Mouse (Mus musculus): Measurements from ENCODE around the gene Gm17482.
A peak's percentile ranks its signal among the peaks of the same experiment; 100 is the strongest.

Gene Gm17482

GRCm38 (mm10) chr6:115245500-115246058, 18.4 kb downstream of the Gm17482 start:
- DNase-seq (ENCODE audit: extremely low read depth, low read depth): no peak

- DNase-seq (ENCODE audit: extremely low read depth, low read depth): no peak
Measured at GRCm38 (mm10) chr6:115251531-115251985, 24.4 kb downstream of the Gm17482 start.

DNA sequence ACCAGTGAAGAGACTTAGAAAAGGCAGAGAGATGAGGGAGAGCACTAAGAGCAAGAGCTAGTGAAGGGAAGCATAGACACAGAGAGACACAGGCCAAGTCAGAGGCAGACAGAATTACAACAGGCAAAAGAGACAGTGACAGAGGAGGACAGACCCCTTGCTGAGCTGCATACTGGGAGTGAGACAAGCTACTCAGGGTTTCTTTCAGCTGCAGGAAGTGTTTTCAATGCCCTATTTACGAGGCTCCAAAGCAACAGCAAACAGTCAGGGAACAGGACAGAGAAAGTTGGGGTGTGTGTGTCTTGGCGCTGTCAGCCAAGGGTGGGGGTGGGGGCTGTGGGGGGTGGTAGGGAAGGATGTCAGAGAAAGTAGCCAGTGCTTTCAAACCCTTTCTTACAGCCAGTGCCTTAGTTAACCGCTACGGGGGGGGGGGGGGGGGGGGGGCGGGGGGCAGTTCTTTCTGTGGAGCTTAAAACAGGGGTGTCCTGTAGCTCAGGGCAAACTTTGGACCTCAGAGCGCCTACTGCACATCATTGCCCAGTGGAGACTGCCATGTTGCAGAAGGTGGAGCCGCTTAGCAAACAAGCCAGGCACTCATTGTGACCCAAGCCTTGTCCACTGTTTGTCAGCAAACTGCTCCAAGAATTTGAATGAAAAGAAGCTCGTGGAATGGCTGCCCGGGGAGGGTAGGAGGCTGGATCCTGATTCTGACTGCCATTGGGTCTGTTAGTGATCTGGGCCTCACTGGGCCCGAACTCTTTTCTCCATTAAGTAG, 25.1 kb downstream of the Gm17482 start, which contains the start of gene Timp4:
Timp4 (minus strand) TSS at position 107 of the 775 bp plus-strand sequence.
- no peak for DNase-seq (ENCODE audit: extremely low read depth, low read depth)

- no peak for DNase-seq (ENCODE audit: extremely low read depth, low read depth)
Measured at GRCm38 (mm10) chr6:115255171-115255570, 28.0 kb downstream of the Gm17482 start.

DNA sequence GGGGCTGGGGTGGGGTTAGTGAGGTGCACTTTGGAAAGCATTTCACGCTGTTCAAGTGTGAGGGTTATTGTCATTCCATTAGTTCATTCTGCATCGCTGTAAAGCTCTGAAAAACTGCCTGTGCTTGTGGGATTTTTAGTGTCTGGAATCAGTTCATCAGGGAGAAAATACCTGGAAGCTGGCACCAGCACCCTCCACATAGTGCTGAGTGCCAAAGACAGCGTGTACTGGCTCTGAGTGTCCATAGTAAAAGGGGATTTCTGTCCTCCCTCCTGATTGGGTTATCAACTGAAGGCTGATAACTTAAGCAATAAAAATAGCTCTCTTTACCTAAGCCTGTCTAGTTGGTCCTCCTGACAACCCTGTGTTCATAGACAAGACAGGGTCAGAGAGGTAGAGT, 33.4 kb downstream of the Gm17482 start:
- no peak for DNase-seq (ENCODE audit: extremely low read depth, low read depth)

- no peak for DNase-seq (ENCODE audit: extremely low read depth, low read depth)
Measured at GRCm38 (mm10) chr6:115266791-115267190, 39.6 kb downstream of the Gm17482 start.

DNA sequence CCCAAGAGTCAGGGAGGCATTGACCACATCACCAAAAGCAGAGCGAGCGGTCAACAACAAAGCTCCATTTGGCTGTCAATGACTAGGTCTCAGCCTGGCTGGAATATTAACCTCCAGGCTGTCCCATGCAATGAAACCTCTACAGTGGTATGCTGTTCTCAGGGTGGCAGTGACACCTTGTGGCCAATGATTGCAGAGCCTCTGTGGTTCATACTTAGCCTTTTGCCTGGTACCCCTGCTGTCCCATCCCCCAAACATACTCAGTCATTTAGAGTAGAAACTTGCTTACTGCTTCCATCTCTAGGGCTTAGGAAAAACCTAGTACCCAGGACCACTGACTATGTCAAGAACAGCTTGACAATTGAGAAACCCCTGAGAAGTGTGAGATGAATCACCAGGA, 40.8 kb downstream of the Gm17482 start:
- peak; percentile 1 for DNase-seq (ENCODE audit: extremely low read depth, low read depth)

DNA sequence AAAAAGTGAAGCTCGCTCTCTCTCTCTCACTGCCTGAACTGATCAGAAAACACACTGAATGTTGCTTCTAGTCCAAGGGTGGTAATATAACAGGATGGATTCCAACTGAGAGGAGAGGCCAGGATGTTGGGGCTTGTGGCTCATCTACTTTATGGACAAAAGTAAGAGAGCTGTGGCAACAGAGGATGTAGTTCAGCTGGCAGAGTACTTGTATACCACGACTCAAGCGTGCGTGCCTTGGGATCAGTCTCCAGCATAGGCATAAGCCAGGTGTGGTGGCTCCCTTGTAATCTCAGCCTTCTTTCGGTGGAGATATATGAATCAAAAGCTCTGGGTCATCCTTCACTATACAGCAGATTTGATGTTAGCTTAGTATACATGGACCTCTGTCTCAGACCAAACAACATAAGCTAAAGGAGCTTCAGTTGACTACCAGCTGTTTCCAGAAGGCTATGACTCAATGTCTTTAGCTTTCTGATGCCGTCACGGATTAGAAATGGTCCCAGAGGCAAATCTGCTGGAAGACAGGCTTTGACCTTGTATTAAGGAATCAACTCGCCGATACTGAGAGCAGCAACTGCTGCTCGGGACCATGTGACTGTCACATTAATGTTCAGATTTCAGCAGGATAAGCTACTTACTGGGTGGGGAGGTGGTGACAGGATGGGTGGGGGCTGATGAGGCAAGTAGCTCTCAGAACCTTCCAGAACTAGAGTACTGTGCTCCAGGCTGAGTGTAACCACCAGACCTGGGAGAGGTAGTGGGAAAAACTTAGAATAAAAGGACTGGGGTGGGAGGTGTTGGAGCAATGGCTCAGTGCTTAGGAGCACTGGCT, 41.6 kb downstream of the Gm17482 start:
- DNase-seq (ENCODE audit: extremely low read depth, low read depth): no peak

DNA sequence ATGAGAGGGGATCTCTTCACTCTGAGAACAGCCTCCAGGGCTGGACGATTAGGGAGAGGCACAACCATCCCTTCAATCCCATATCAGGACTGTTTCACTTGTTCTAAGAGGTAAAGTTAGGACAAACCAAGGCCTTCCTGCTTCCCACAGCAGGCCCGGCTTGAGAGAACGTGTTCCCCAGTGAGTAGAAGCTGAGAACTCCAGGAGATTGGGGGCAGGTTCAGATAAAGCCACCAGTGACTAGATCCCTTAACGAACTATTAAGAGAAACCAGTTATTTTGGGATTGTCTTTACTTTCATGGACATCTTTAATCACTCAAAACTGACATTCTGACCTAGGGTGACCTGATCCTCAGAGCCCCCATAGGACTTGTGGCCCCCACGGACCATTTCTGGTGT, 42.4 kb downstream of the Gm17482 start:
- DNase-seq (ENCODE audit: extremely low read depth, low read depth): no peak

- no peak for DNase-seq (ENCODE audit: extremely low read depth, low read depth)
Measured at GRCm38 (mm10) chr6:115270085-115270484, 42.9 kb downstream of the Gm17482 start.

DNA sequence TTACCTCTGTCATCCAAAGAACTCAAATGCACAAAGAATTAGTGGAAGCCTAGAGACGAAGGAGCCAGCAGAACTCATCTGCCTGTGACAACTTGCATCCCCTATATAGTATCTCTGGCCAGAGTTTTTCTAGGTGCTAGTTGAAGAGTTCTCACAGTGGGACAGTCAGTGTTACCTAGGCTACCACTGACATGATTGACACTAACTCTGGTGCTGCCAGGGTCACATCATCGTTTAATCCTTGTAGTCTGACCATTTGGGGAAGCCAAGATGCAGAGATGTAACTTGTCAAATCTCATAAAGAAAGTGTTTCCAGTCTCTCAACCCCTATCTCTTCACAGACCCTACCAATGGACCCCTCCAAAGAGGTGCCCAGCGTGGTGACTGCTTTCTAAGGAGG, 44.2 kb downstream of the Gm17482 start:
- no peak for DNase-seq (ENCODE audit: extremely low read depth, low read depth)

DNA sequence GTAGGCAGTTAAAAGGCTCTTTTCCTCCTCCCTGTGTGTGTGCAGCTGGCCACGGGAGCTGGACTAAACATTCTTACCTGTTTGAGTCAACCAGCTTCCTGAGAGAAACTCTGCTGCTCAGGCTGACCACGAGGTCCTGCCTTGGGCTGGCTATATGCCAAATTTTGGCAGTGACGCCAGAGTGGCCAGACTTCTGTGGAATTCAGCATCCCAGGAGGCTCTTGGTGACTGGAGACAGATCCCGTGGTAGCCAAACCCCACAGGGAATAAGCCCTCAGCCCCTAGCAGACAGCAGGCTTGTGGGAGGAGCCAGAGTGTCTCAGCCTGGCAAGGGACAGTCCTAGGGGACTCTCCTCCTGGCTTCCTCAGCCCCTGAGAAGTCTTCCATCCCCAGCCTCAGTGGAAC, 44.7 kb downstream of the Gm17482 start:
- DNase-seq (ENCODE audit: extremely low read depth, low read depth): no peak

GRCm38 (mm10) chr6:115273346-115273745, 46.2 kb downstream of the Gm17482 start:
- no peak for DNase-seq (ENCODE audit: extremely low read depth, low read depth)

DNA sequence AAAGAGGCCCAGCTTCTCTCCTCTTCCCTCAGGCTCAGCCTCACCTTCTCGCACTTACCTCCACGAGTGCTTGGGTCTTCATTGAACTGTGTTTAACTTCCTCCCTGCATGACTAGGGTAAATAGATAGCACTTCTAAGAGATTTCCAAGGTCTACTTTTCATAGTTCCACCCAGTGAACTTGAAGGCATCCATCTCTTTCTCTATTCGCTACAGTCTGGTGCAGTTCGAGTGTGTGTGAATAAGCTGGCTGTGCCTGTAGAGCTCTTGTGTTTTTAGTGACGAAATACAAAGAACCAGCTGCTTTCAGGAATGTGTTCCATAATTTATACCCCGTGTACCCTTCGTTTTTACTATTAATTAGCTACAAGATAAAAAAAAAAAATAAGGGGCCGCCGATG, 47.6 kb downstream of the Gm17482 start:
- no peak for DNase-seq (ENCODE audit: extremely low read depth, low read depth)

DNA sequence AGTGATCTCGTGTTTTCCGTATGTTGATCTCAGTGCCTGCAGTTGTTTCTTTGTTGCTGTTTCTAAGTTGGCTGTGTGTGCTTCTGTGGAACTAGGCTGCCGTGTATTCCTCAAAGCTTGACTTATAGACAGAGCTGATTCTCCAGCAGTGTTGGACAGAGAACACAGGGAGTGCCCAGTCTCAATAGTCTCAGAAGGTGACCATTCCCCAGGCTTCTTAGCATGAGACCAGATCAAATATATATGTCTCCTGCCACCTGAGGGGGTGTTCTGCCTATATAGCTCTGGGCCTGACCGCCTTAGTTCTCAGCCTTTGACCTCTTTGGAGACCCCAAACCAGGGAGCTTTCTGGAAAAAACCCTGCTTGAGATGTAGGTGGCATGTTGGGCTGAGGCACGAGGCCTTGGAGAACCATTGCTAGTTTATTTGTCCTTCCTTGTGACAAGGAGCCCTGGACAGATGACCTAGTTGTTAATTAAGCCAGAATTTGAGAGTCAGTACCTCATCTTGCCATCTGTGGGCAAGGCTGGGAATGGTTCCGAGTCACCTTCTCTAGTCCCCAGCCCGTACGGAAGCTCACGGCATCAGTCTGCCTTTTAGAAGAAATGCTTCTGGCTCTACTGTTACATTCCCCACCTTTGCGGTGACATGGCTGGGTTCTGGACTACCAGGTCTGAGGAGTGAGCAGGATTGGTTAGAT, 48.1 kb downstream of the Gm17482 start:
- no peak for DNase-seq (ENCODE audit: extremely low read depth, low read depth)

GRCm38 (mm10) chr6:115278086-115278485, 50.9 kb downstream of the Gm17482 start:
- no peak for DNase-seq (ENCODE audit: extremely low read depth, low read depth)

- no peak for DNase-seq (ENCODE audit: extremely low read depth, low read depth)
Measured at GRCm38 (mm10) chr6:115279639-115280038, 52.5 kb downstream of the Gm17482 start.

DNA sequence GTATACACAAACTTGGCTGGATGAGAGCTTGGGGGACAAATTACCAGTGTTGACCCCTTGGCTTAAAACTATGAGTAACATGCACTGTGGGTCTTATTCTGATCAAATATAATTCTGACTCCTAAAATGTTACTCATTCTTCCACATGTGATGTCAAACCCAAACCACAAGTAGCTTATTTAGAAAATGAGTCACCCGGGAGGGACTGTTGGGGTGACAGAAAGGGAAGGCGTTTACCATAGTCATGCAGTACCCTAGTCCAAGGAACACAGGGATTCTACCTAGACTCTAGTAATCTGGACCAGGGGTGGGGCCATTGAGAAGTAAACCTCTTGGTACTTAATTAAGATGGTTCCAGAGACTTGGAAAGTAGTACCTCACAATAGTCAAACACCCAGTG, 57.0 kb downstream of the Gm17482 start:
- no peak for DNase-seq (ENCODE audit: extremely low read depth, low read depth)

DNA sequence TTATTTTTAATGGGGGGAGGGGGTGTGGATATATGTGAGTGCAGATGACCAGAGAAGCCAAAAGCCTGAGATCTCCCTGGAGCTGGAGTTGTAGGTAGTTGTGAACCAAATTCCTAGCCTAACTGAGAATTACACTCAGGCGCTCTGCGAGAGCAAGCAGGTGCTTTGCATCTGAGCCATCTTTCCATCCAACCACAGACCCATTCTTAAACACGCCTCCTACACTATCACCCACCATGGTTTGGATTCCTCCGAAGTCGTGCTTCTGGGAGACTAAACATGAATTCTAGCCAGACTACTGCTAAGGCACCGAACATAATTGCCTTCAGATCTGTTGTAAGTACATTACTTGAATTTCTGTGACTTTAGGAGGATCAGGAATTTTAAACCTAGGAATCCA, 59.3 kb downstream of the Gm17482 start:
- DNase-seq (ENCODE audit: extremely low read depth, low read depth): no peak

- DNase-seq (ENCODE audit: extremely low read depth, low read depth): no peak
Measured at GRCm38 (mm10) chr6:115288223-115288622, 61.1 kb downstream of the Gm17482 start.

DNA sequence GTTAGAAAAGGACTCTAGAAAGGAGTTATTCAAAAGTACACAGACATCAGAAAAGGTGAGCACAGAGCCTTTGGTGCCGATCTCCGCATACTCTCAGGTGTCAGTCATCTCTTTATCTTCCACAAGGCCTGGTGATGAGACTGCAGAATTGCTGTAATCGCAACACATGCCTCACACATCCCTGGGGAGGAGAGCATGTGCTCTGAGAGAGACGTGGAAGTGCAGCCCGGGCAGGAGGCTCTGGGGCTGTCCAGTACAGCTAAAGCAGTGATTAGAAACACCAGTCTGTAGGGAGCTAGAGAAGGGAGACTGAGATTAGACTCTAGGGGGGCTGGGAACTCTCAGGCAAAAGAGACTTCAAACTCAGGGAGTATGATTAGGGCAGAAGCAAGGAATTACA, 63.4 kb downstream of the Gm17482 start:
- DNase-seq (ENCODE audit: extremely low read depth, low read depth): no peak

DNA sequence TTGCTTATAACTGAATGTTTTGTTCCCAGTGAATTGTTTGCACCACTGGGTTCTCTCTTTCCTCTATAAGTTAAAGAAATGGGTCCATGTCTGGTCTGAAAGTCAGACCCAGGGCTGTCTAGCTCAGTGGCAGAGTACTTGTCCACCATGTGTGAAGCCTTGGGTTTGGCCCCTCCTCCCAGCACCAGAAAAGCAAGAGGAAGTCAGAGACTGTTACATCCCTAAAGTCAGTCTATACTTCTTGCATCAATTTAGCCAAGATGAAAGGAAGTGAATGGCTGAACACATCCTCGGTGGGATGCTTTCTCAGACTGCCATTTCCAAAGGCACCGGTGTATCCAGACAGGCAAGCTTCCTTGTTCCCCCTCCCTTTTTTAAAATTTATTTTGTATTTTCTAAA, 63.9 kb downstream of the Gm17482 start:
- DNase-seq (ENCODE audit: extremely low read depth, low read depth): no peak

Data from MEL-GATA-1-ER (cell line).